Mouse (Mus musculus) midbrain, embryonic 13.5 days (tissue): ENCODE measurements around the gene Zfp748. TPM values are rescaled to one million over a fixed set of nuclear protein-coding genes. Genes with fewer than 3 reads are reported as not detected.
A peak's percentile ranks its signal among the peaks of the same experiment; 100 is the strongest.

Experiments used
- ATAC-seq: fragments of 200-750 bp; cut with Nextera tagmentation; 2 replicates; pipeline ENCODE4 v1.8.0; 2017; ENCODE audit warnings: mild to moderate bottlenecking, moderate TSS enrichment, moderate library complexity
- H3K27ac ChIP-seq: fragments of 300-500 bp; sonication (generic); 2 replicates; pipeline ENCODE4 v1.5.1; 2015; ENCODE audit warnings: inconsistent platforms, mild to moderate bottlenecking, moderate library complexity
- H3K27me3 ChIP-seq: fragments of 300-500 bp; sonication (generic); 2 replicates; pipeline ENCODE4 v1.6.1; 2015; ENCODE audit warnings: mild to moderate bottlenecking, inconsistent platforms
- H3K36me3 ChIP-seq: fragments of 300-500 bp; sonication (generic); 2 replicates; pipeline ENCODE4 v1.6.1; 2015; ENCODE audit warnings: mild to moderate bottlenecking, inconsistent platforms
- H3K4me1 ChIP-seq: fragments of 300-500 bp; sonication (generic); replicated peaks from 2 replicates; pipeline ENCODE4 v1.6.1; 2015; ENCODE audit warnings: inconsistent platforms
- H3K4me2 ChIP-seq: fragments of 300-500 bp; sonication (generic); replicated peaks from 2 replicates; pipeline ENCODE4 v1.6.1; 2015; ENCODE audit warnings: moderate library complexity, mild to moderate bottlenecking, inconsistent platforms
- H3K4me3 ChIP-seq: fragments of 300-500 bp; sonication (generic); replicated peaks from 2 replicates; pipeline ENCODE4 v1.5.1; 2015; ENCODE audit warnings: mild to moderate bottlenecking, inconsistent platforms
- H3K9ac ChIP-seq: fragments of 300-500 bp; sonication (generic); replicated peaks from 2 replicates; pipeline ENCODE4 v1.6.1; 2015; ENCODE audit warnings: mild to moderate bottlenecking, inconsistent platforms
- H3K9me3 ChIP-seq: fragments of 300-500 bp; sonication (generic); 2 replicates; pipeline ENCODE4 v1.6.1; 2016; ENCODE audit warnings: mild to moderate bottlenecking, inconsistent platforms
- WGBS: fragments of 180-500 bp; shearing (Covaris S2); methylation state at CpG from one replicate; pipeline ENCODE4 v1.1.7; 2015; 5-methylcytosine and 5-hydroxymethylcytosine counted together
- polyA plus RNA-seq: library from polyadenylated mRNA; unstranded; fragments of >200 nt; fragmentation: Nextera tagmentation; extraction: Ambion mirVana; gene quantifications from 2 replicates; pipeline ENCODE4 v1.2.1, GENCODE M21; 2015

Gene Zfp748
- polyA plus RNA-seq, result 16.2 and 17.1 TPM in 2 replicates

GRCm38 (mm10) chr13:67553730-67554129 lies at the start of gene Zfp748:
Gene Zfp748, minus strand, starts transcription at chr13:67553830.
- ATAC-seq, result no peak
- Histone ChIP-seq H3K27ac (peak within 1 kb of the TSS; percentile 78), H3K9me3 (no peaks in the 10 kb centered on the region), H3K4me1 (peaks cover 28% of the 10 kb centered on the region), H3K27me3 (peaks cover 3% of the 10 kb centered on the region; the same call in 1 of the 2 replicates), H3K4me2 (peak within 1 kb of the TSS; percentile 84), H3K4me3 (peak within 1 kb of the TSS; percentile 92), H3K9ac (peak within 1 kb of the TSS; percentile 85), H3K36me3 (no peaks in the 10 kb centered on the region)
- WGBS, result 77% methylated on average over 4 of the region's 4 CpGs

- Histone ChIP-seq H3K4me2 (no peak overlapping the region), H3K27me3 (no peaks in the 10 kb centered on the region), H3K36me3 (no peaks in the 10 kb centered on the region), H3K9ac (no peak overlapping the region), H3K27ac (no peak overlapping the region), H3K9me3 (no peaks in the 10 kb centered on the region), H3K4me3 (no peak overlapping the region), H3K4me1 (no peaks in the 10 kb centered on the region)
- ATAC-seq, result no peak
- WGBS, result 66% methylated on average over 5 of the region's 5 CpGs
Observed at GRCm38 (mm10) chr13:67572591-67573189, 19.1 kb upstream of the Zfp748 start.

DNA sequence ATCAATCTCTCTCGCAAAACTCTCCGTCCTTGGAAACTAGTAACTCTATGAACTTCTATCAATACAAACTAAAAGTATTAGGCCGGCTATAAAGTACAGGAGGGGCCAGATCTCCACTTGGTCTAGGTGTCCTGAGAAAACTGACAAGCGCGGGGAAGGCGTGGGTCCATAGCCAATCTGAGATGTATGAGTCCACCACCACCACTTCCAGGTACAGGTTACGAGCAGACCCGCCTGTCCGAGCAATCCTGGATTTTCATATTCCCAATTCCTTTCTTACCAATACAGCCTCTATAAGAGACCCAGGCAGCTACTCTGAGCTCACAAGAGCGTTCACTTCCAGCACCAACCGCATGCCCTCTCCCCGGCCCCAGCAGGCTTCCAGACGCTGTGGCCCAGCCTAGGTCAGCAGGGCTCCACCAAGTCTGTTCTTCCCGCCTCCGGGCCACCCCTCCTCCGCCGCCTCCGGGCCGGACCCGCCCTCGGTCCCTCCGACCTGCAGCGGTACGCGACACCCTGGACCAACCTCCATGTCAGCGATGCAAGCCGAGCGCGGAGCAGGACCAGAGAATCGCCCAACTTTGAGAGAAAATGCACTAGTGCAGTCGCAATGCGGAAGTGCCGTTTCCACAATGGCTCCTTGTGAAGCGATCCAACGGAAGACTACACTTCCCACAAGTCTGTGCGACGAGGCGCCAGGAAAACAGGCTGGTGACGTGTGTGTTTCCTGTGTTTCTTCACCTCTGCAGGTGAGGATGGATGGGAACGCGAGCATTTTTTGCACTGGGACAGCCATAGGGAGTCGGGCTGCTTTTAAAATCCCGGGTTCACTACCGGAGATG lies 904 bp downstream of the Zfp748 start:
- WGBS, result 1% methylated on average over 44 of the region's 44 CpGs
- peak; percentile 99 for ATAC-seq

GRCm38 (mm10) chr13:67545941-67546340 lies 7.7 kb downstream of the Zfp748 start:
- no peak for ATAC-seq
- Histone ChIP-seq H3K4me3 (no peak overlapping the region), H3K9ac (no peak overlapping the region), H3K27me3 (no peaks in the 10 kb centered on the region), H3K9me3 (peaks cover 3% of the 10 kb centered on the region; the same call in 1 of the 2 replicates), H3K36me3 (peaks cover 46% of the 10 kb centered on the region), H3K4me1 (peaks cover 8% of the 10 kb centered on the region), H3K27ac (no peak overlapping the region), H3K4me2 (no peak overlapping the region)
- 85% methylated on average over 1 of the region's 1 CpGs for WGBS

More for the DNA sequence above, 904 bp downstream of the Zfp748 start:
- peak overlapping the region; percentile 85 for H3K9ac ChIP-seq
- no peaks in the 10 kb centered on the region for H3K9me3 ChIP-seq
- peak overlapping the region; percentile 84 for H3K4me2 ChIP-seq
- peaks cover 3% of the 10 kb centered on the region; the same call in 1 of the 2 replicates for H3K27me3 ChIP-seq
- H3K36me3 ChIP-seq, result no peaks in the 10 kb centered on the region
- H3K4me3 ChIP-seq, result peak overlapping the region; percentile 92
- peaks cover 28% of the 10 kb centered on the region for H3K4me1 ChIP-seq
- peak overlapping the region; percentile 78 for H3K27ac ChIP-seq

GRCm38 (mm10) chr13:67527049-67527730 lies 26.4 kb downstream of the Zfp748 start:
- H3K4me1 ChIP-seq, result peaks cover 24% of the 10 kb centered on the region
- no peaks in the 10 kb centered on the region for H3K9me3 ChIP-seq
- H3K4me3 ChIP-seq, result peak overlapping the region; percentile 92; the same call in 1 of the 2 replicates
- no peaks in the 10 kb centered on the region for H3K27me3 ChIP-seq
- no peak overlapping the region for H3K9ac ChIP-seq
- ATAC-seq, result no peak
- H3K36me3 ChIP-seq, result no peaks in the 10 kb centered on the region
- no peak overlapping the region for H3K4me2 ChIP-seq
- H3K27ac ChIP-seq, result no peak overlapping the region
- 80% methylated on average over 3 of the region's 3 CpGs for WGBS

DNA sequence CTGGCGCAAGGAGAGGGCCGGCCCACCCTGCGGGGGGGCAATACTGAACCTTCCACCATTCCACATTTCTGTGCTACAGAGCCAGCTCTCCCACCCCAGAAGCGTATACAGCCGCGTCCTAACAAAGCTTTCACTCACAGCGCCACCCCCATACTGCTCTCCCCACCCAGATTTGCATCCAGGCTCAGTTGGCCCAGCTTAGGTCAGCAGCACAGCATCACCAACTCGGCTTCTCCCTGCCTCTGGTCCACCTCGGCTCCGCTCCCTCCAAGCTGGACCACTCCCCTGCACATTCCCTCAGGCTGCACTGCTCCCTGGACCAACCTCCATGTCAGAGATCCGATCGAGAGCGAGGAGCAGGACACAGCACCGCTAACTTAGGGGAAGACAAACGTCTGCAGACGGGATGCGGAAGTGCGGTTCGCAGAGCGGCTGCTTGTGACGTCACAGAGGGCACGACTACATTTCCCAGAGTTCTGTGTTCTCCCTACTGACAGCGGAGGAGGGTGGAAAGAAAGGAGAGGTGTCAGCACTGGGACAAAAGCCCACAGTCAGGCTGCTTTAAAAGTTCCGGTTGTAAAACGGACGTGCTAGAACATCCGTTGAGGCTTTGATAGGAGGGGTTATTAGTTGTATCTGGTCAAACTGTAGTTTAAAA lies 27.7 kb downstream of the Zfp748 start, which contains the start of the genes Gm26965 and Zfp87:
Gm26965 (minus strand) TSS at position 399 of the 658 bp plus-strand sequence.
Zfp87 (minus strand) TSS at position 425 of the 658 bp plus-strand sequence.
- WGBS, result under 1% methylated on average over 27 of the region's 27 CpGs
- ATAC-seq, result peak; percentile 99
- peaks cover 24% of the 10 kb centered on the region for H3K4me1 ChIP-seq
- peak within 1 kb of the TSS; percentile 92 for H3K4me3 ChIP-seq
- H3K36me3 ChIP-seq, result peaks cover 11% of the 10 kb centered on the region
- H3K27ac ChIP-seq, result peak within 1 kb of the TSS; percentile 79
- H3K9me3 ChIP-seq, result no peaks in the 10 kb centered on the region
- no peaks in the 10 kb centered on the region for H3K27me3 ChIP-seq
- H3K9ac ChIP-seq, result peak within 1 kb of the TSS; percentile 89
- H3K4me2 ChIP-seq, result peak within 1 kb of the TSS; percentile 91

- Histone ChIP-seq H3K4me1 (peaks cover 8% of the 10 kb centered on the region), H3K9ac (no peak overlapping the region), H3K27ac (no peak overlapping the region), H3K36me3 (peaks cover 10% of the 10 kb centered on the region; the same call in 1 of the 2 replicates), H3K9me3 (no peaks in the 10 kb centered on the region), H3K4me2 (no peak overlapping the region), H3K27me3 (no peaks in the 10 kb centered on the region), H3K4me3 (no peak overlapping the region; the same call in 1 of the 2 replicates)
- 83% methylated on average over 1 of the region's 1 CpGs for WGBS
- peak; percentile 66 for ATAC-seq
Observed at GRCm38 (mm10) chr13:67500908-67501307, 52.7 kb downstream of the Zfp748 start.

- peak within 1 kb of the TSS; percentile 75 for H3K4me2 ChIP-seq
- no peaks in the 10 kb centered on the region for H3K27me3 ChIP-seq
- 0 out of 2 replicates have a peak within 1 kb of the TSS, but pooled peaks have one; percentile 1 for H3K27ac ChIP-seq
- no peaks in the 10 kb centered on the region for H3K9me3 ChIP-seq
- under 1% methylated on average over 22 of the region's 22 CpGs for WGBS
- peak within 1 kb of the TSS; percentile 77 for H3K4me3 ChIP-seq
- ATAC-seq, result peak; percentile 97
- peaks cover 8% of the 10 kb centered on the region for H3K4me1 ChIP-seq
- H3K9ac ChIP-seq, result peak within 1 kb of the TSS; percentile 75
- peaks cover 13% of the 10 kb centered on the region for H3K36me3 ChIP-seq
Observed at GRCm38 (mm10) chr13:67500084-67500719, 53.4 kb downstream of the Zfp748 start, which contains the start of gene Zfp58. Gene Zfp58, minus strand, starts transcription at chr13:67500555.

DNA sequence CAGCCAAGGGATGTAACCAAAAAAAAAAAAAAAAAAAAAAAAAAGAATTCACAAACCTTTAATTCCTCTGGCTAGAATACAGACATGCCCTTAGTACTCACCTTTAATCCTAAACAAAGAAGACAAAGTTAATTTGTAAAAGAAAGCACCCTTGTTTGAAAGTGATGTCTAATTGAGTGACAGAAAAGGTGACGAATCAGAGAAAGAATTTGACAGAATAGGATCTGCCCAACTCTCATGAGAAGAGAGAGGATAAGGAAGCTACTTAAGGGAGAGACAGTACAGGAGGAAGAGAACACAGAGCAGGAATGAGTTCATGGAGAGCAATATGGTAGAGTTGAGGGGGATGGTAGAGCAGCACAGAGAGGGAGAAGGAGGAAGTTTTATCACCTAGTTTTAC lies 58.0 kb downstream of the Zfp748 start:
- 98% methylated on average over 1 of the region's 1 CpGs for WGBS
- Histone ChIP-seq H3K27ac (no peak overlapping the region), H3K4me3 (no peak overlapping the region), H3K4me1 (peaks cover 8% of the 10 kb centered on the region), H3K9ac (no peak overlapping the region), H3K27me3 (no peaks in the 10 kb centered on the region), H3K4me2 (no peak overlapping the region), H3K36me3 (peaks cover 55% of the 10 kb centered on the region), H3K9me3 (peaks cover 11% of the 10 kb centered on the region; the same call in 1 of the 2 replicates)
- no peak for ATAC-seq
